Mouse (Mus musculus): ENCODE measurements around the gene Pir.

DNA sequence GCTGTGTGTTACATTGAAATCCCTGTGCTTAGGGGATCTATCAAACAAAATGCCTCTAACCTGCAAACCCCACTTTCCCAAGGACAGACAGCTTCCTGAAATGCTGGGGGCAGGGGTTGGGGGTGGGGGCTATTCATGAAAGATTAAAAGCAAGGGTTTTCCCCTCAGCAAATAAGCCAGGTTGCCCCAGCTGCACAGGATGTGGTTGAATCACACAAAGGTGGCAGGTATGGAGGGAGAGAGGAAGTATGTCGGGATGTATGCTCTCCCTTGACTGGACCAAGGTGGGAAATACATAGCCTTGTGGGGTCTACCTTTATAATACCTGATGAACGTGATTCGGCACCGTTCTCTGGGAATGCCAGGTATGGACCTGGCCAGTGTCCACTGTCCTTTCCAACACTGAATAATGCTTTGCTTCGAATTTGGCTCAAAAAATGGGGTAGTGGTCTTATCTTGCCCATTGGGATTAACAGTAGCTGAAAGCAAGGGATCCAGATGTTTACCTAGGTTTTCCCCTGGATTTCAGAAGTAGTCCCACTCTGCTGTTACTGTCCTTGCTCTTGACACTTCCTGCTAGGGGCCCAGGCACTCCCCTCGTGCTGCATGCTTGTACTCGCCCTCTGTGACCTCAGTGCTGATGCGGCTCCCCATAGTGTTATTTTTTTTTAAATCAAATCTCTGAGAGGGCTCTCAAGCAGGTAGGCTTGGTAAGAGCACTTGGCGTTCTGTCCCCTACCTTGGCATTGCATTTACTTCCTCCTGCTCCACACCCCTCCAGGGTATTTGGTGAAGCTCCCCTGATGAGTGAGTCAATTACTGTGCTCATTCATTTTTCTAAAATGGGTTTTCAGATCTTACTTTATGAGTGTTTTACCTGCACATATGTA is 137.2 kb downstream of the Pir start:
- TF ChIP-seq USF1 (IDR thresholded peaks at IDR 0.05; ENCODE audit: low read depth) (no peak), MAX (IDR thresholded peaks at IDR 0.05) (no peak), CTCF (IDR thresholded peaks at IDR 0.05; ENCODE audit: control insufficient read depth, insufficient read depth, insufficient read length) (no peak), CEBPB (IDR thresholded peaks at IDR 0.05; ENCODE audit: low read depth) (no peak)

Data from C2C12 (cell line).